Mouse (Mus musculus) E14TG2a.4 (cell line): ENCODE data around the gene Gm37240.

Experiments
- CTCF ChIP-seq: conservative IDR thresholded peaks from 2 replicates; pipeline ENCODE4 v1.5.1; 2014; ENCODE audit warnings: low read length
- POU5F1 ChIP-seq: IDR thresholded peaks from 2 replicates; pipeline ENCODE4 v1.6.1; 2014; ENCODE audit warnings: low read length, borderline replicate concordance

- TF ChIP-seq CTCF = no peak
- TF ChIP-seq POU5F1 = no peak
Measured at GRCm38 (mm10) chr3:84598756-84599155, 1288.6 kb downstream of the Gm37240 start.
